Mouse (Mus musculus): ENCODE measurements around the gene Sh3glb2.
A peak's percentile ranks its signal among the peaks of the same experiment; 100 is the strongest.

Gene Sh3glb2

GRCm38 (mm10) chr2:30358533-30359531, at the start of gene Sh3glb2:
TSS of gene Sh3glb2 (minus strand) at chr2:30359337.
- peak; percentile 62 to 68 for DNase-seq (ENCODE audit: low spot score in 2 of 2)

- no peak for DNase-seq (ENCODE audit: low spot score in 2 of 2)
Observed at GRCm38 (mm10) chr2:30408452-30409100, 49.4 kb upstream of the Sh3glb2 start.

- no peak for DNase-seq (ENCODE audit: low spot score in 2 of 2)
Observed at GRCm38 (mm10) chr2:30407778-30408177, 48.6 kb upstream of the Sh3glb2 start.

GRCm38 (mm10) chr2:30407221-30407620, 48.1 kb upstream of the Sh3glb2 start:
- no peak for DNase-seq (ENCODE audit: low spot score in 2 of 2)

- DNase-seq (ENCODE audit: low spot score in 2 of 2): no peak
Observed at GRCm38 (mm10) chr2:30403870-30404269, 44.7 kb upstream of the Sh3glb2 start.

GRCm38 (mm10) chr2:30402843-30403242, 43.7 kb upstream of the Sh3glb2 start:
- DNase-seq (ENCODE audit: low spot score in 2 of 2): no peak

GRCm38 (mm10) chr2:30402351-30402826, 43.3 kb upstream of the Sh3glb2 start:
- no peak for DNase-seq (ENCODE audit: low spot score in 2 of 2)

GRCm38 (mm10) chr2:30401581-30401980, 42.4 kb upstream of the Sh3glb2 start:
- no peak for DNase-seq (ENCODE audit: low spot score in 2 of 2)

- no peak for DNase-seq (ENCODE audit: low spot score in 2 of 2)
Observed at GRCm38 (mm10) chr2:30399191-30400171, 40.3 kb upstream of the Sh3glb2 start.

- DNase-seq (ENCODE audit: low spot score in 2 of 2): no peak
Observed at GRCm38 (mm10) chr2:30397986-30398512, 38.9 kb upstream of the Sh3glb2 start.

GRCm38 (mm10) chr2:30396246-30396645, 37.1 kb upstream of the Sh3glb2 start:
- DNase-seq (ENCODE audit: low spot score in 2 of 2): no peak

- DNase-seq (ENCODE audit: low spot score in 2 of 2): no peak
Observed at GRCm38 (mm10) chr2:30395757-30396156, 36.6 kb upstream of the Sh3glb2 start.

GRCm38 (mm10) chr2:30393370-30393656, 34.2 kb upstream of the Sh3glb2 start:
- no peak for DNase-seq (ENCODE audit: low spot score in 2 of 2)

- DNase-seq (ENCODE audit: low spot score in 2 of 2): peak; percentile 76 to 84
Observed at GRCm38 (mm10) chr2:30392577-30393369, 33.6 kb upstream of the Sh3glb2 start.

GRCm38 (mm10) chr2:30392114-30392576, 33.0 kb upstream of the Sh3glb2 start, which contains the start of gene Dolpp1:
TSS of gene Dolpp1 (plus strand) at chr2:30392254.
- DNase-seq (ENCODE audit: low spot score in 2 of 2): peak; percentile 93 to 94

- DNase-seq (ENCODE audit: low spot score in 2 of 2): no peak
Observed at GRCm38 (mm10) chr2:30389000-30389399, 29.9 kb upstream of the Sh3glb2 start.

- no peak for DNase-seq (ENCODE audit: low spot score in 2 of 2)
Observed at GRCm38 (mm10) chr2:30386913-30387312, 27.8 kb upstream of the Sh3glb2 start.

- DNase-seq (ENCODE audit: low spot score in 2 of 2): no peak
Observed at GRCm38 (mm10) chr2:30385591-30385990, 26.5 kb upstream of the Sh3glb2 start.

- no peak for DNase-seq (ENCODE audit: low spot score in 2 of 2)
Observed at GRCm38 (mm10) chr2:30384814-30385213, 25.7 kb upstream of the Sh3glb2 start.

GRCm38 (mm10) chr2:30381377-30381725, 22.2 kb upstream of the Sh3glb2 start:
- DNase-seq (ENCODE audit: low spot score in 2 of 2): no peak
